Comparison of ENCODE assay signal across 11 mouse cellular contexts in the genomic region with DNA sequence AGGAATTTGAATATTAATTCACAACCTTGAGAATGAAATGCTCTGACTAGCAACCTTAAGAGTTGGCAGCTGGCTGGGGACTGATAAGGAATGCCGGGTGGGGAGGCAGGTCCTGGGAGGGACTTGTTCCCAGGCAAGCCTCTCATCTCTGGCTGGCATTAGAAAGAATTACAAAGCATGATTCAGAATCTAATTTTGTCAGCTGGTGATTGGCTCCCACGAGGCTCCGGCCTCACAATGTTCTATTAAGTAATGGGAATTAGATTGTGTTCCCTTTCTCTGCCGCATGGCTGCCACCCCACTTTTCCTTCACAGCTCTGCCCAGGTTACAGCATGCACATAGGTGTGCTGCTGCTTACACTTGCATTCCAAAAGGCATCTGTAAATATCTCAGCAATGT.
DNase-seq lines count a peak whose midpoint lies in the region; ATAC-seq and TF ChIP-seq lines count a peak whose summit lies in the region.
"Had no signal": no experiment of that assay in that cellular context is flagged by ENCODE, and none has a peak within 500 bp of the region (broad histone marks: within the 10 kb centered on the region; RNA-seq: fewer than 3 reads in every experiment).

No protein-coding gene starts in this region.

- no peak for ATAC-seq in liver, embryonic 13.5 days (ENCODE audit: low read depth)
- ATAC-seq in heart, embryonic 16.5 days (replicated peaks; ENCODE audit: extremely low read depth, insufficient read depth, low FRiP score): peak; percentile 96
- peak; percentile 96 for ATAC-seq in midbrain, embryonic 15.5 days (replicated peaks)

- WGBS in liver, embryonic 13.5 days (ENCODE audit: insufficient replicate concordance): 45% methylated on average over 4 of the region's 4 CpGs
- WGBS in heart, embryonic 16.5 days: 19% methylated on average over 4 of the region's 4 CpGs
- WGBS in midbrain, embryonic 15.5 days: 17% methylated on average over 4 of the region's 4 CpGs

- H3K4me3 ChIP-seq in liver, embryonic 13.5 days (replicated peaks): no peak overlapping the region
- no peak overlapping the region for H3K4me3 ChIP-seq in heart, embryonic 16.5 days (ENCODE audit: low read length)
- no peak overlapping the region for H3K4me3 ChIP-seq in midbrain, embryonic 15.5 days

- H3K27me3 ChIP-seq in liver, embryonic 13.5 days: no peaks in the 10 kb centered on the region
- H3K27me3 ChIP-seq in heart, embryonic 16.5 days (ENCODE audit: control insufficient read depth, insufficient read depth, low read length): no peaks in the 10 kb centered on the region
- no peaks in the 10 kb centered on the region for H3K27me3 ChIP-seq in midbrain, embryonic 15.5 days (replicated peaks)
- H3K27me3 ChIP-seq: CH12.LX had no signal

- H3K4me1 ChIP-seq in liver, embryonic 13.5 days (replicated peaks): no peaks in the 10 kb centered on the region
- peaks cover 13% of the 10 kb centered on the region for H3K4me1 ChIP-seq in heart, embryonic 16.5 days (ENCODE audit: control insufficient read depth, insufficient read depth, low read length)
- H3K4me1 ChIP-seq in midbrain, embryonic 15.5 days: 0 out of 2 replicates have a peak, but pooled peaks cover 3% of the 10 kb centered on the region

- no peaks in the 10 kb centered on the region for H3K9me3 ChIP-seq in liver, embryonic 13.5 days (replicated peaks)
- no peaks in the 10 kb centered on the region for H3K9me3 ChIP-seq in heart, embryonic 16.5 days (replicated peaks; ENCODE audit: control insufficient read depth, low read length)
- no peaks in the 10 kb centered on the region for H3K9me3 ChIP-seq in midbrain, embryonic 15.5 days

- TF ChIP-seq CTCF in brain, embryonic 14.5 days (IDR thresholded peaks at IDR 0.05; ENCODE audit: borderline replicate concordance, extremely low read depth, insufficient read depth, insufficient read length): no peak

- no peak overlapping the region for H3K9ac ChIP-seq in liver, embryonic 13.5 days
- no peak overlapping the region for H3K9ac ChIP-seq in heart, embryonic 16.5 days (ENCODE audit: low read length)
- no peak overlapping the region for H3K9ac ChIP-seq in midbrain, embryonic 15.5 days
- H3K9ac ChIP-seq: lung, embryonic 14.5 days had no signal

- DNase-seq in liver, embryonic 13.5 days: peak; percentile 0
- no peak for DNase-seq in liver
- DNase-seq in brain, embryonic 14.5 days (ENCODE audit: low read depth): peak; percentile 82
- DNase-seq in retina, embryonic 14.5 days (ENCODE audit: low spot score): no peak
- DNase-seq in cerebellum, postnatal 36 days: no peak
- no peak for DNase-seq in thymus, postnatal 25 days
- DNase-seq: lung, embryonic 14.5 days; thymus, postnatal 14 days had no signal

- H3K27ac ChIP-seq in liver, embryonic 13.5 days: no peak overlapping the region
- H3K27ac ChIP-seq in heart, embryonic 16.5 days (ENCODE audit: low read length): peak overlapping the region; percentile 80
- peak overlapping the region; percentile 60; the same call in 1 of the 2 replicates for H3K27ac ChIP-seq in midbrain, embryonic 15.5 days

- no peaks in the 10 kb centered on the region for H3K36me3 ChIP-seq in liver, embryonic 13.5 days
- no peaks in the 10 kb centered on the region for H3K36me3 ChIP-seq in heart, embryonic 16.5 days (ENCODE audit: control insufficient read depth, insufficient read depth)
- H3K36me3 ChIP-seq in midbrain, embryonic 15.5 days (replicated peaks): no peaks in the 10 kb centered on the region

- no peak for TF ChIP-seq POLR2A in brain, embryonic 14.5 days (IDR thresholded peaks at IDR 0.05; ENCODE audit: borderline replicate concordance, extremely low read depth, insufficient read depth, insufficient read length, poor library complexity, severe bottlenecking)

- no peak overlapping the region for H3K4me2 ChIP-seq in liver, embryonic 13.5 days
- peak overlapping the region; percentile 30 for H3K4me2 ChIP-seq in heart, embryonic 16.5 days (ENCODE audit: low read depth, low read length)
- no peak overlapping the region for H3K4me2 ChIP-seq in midbrain, embryonic 15.5 days
- H3K4me2 ChIP-seq: lung, embryonic 14.5 days had no signal

Comparison
In these comparisons a context has a peak if more than half of its experiments do, and no peak if none do; other contexts are left out.
1. DNase-seq: peak in liver, embryonic 13.5 days (single experiment) and brain, embryonic 14.5 days (single experiment); none in liver (single experiment), retina, embryonic 14.5 days (single experiment), cerebellum, postnatal 36 days (0 of 2) and thymus, postnatal 25 days (single experiment).